Mouse (Mus musculus) kidney, embryonic 16.5 days (tissue): ENCODE measurements around the gene Plekhm2. TPM values are rescaled to one million over a fixed set of nuclear protein-coding genes. Genes with fewer than 3 reads are reported as not detected.

ENCODE experiments used
- ATAC-seq: fragments of 200-750 bp; cut with Nextera tagmentation; 2 replicates; pipeline ENCODE4 v1.8.0; 2017; ENCODE audit warnings: moderate TSS enrichment; ENCODE audit not compliant: low FRiP score, low TSS enrichment
- H3K27ac ChIP-seq: fragments of 300-500 bp; sonication (generic); 2 replicates; pipeline ENCODE4 v1.5.1; 2014; ENCODE audit warnings: low read length
- H3K27me3 ChIP-seq: fragments of 300-500 bp; sonication (generic); 2 replicates; pipeline ENCODE4 v1.6.1; 2014; ENCODE audit warnings: low read length, control low read depth, mixed read lengths; ENCODE audit not compliant: insufficient read depth
- H3K36me3 ChIP-seq: fragments of 300-500 bp; sonication (generic); 2 replicates; pipeline ENCODE4 v1.6.1; 2014; ENCODE audit warnings: low read length, control low read depth, mixed read lengths; ENCODE audit not compliant: insufficient read depth
- H3K4me1 ChIP-seq: fragments of 300-500 bp; sonication (generic); 2 replicates; pipeline ENCODE4 v1.6.1; 2014; ENCODE audit warnings: low read length, control low read depth, mixed read lengths; ENCODE audit not compliant: insufficient read depth
- H3K4me2 ChIP-seq: fragments of 300-500 bp; sonication (generic); replicated peaks from 2 replicates; pipeline ENCODE4 v1.6.1; 2014; ENCODE audit warnings: low read depth, low read length
- H3K4me3 ChIP-seq: fragments of 300-500 bp; sonication (generic); 2 replicates; pipeline ENCODE4 v1.5.1; 2014; ENCODE audit warnings: mild to moderate bottlenecking, low read length
- H3K9ac ChIP-seq: fragments of 300-500 bp; sonication (generic); replicated peaks from 2 replicates; pipeline ENCODE4 v1.6.1; 2014; ENCODE audit warnings: low read length
- H3K9me3 ChIP-seq: fragments of 300-500 bp; sonication (generic); 2 replicates; pipeline ENCODE4 v1.6.1; 2016; ENCODE audit warnings: low read length, control low read depth
- WGBS: fragments of 180-500 bp; shearing (Covaris S2); extraction: QIAGEN DNeasy Blood & Tissue Kit; methylation state at CpG from one replicate; pipeline ENCODE4 v1.1.7; 2014; 5-methylcytosine and 5-hydroxymethylcytosine counted together
- polyA plus RNA-seq: library from polyadenylated mRNA; unstranded; fragments of >200 nt; fragmentation: Nextera tagmentation; extraction: Ambion mirVana; gene quantifications from 2 replicates; pipeline ENCODE4 v1.2.1, GENCODE M21; 2015

The Plekhm2 gene
- polyA plus RNA-seq, 1 experiment from 2014 or later, result 6.4 TPM

DNA sequence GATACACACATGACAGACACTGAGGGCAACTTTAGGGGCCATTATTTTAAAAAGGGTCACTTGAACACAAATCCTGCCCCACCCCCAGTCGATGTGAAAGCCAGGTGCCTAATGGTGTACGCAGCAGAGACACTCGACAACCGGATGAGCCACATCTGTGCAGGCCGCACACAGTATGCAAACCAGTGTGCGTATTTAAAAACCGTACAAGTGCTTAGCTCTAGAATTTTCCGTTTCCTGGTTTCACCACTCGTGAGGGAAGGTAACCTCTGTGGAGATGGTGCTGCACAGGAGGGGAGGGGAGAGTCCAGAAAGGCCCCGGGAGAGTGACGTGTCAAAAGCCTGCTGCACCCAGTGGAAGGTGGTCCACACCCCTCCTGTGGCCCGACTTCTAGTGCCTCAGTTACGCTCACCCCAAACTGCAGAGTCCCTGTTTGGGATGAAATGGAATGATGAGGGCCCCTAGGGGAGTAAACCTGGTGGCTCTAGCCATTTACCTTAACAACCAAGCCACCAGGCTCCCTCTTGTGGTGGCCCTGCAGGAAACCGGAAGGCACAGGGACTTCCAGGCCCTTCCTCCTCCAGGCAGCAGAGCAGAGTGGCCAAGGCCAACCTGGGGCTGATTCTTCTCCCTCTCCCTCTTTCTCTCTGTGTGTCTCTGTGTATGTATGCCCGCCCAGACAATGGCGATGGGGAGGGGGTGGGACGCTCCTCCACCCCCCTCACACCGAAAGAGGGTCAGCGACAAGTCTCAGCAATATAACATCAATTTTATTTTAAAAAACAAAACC, 39.5 kb downstream of the Plekhm2 start:
- Histone ChIP-seq H3K27ac (no peak overlapping the region), H3K4me2 (no peak overlapping the region), H3K9ac (no peak overlapping the region), H3K4me1 (peaks cover 5% of the 10 kb centered on the region), H3K4me3 (no peak overlapping the region), H3K36me3 (peaks cover 37% of the 10 kb centered on the region), H3K9me3 (no peaks in the 10 kb centered on the region), H3K27me3 (no peaks in the 10 kb centered on the region)
- WGBS, result 77% methylated on average over 19 of the region's 19 CpGs
- 0 out of 2 replicates have a peak, but pooled peaks have one; percentile 10 for ATAC-seq

DNA sequence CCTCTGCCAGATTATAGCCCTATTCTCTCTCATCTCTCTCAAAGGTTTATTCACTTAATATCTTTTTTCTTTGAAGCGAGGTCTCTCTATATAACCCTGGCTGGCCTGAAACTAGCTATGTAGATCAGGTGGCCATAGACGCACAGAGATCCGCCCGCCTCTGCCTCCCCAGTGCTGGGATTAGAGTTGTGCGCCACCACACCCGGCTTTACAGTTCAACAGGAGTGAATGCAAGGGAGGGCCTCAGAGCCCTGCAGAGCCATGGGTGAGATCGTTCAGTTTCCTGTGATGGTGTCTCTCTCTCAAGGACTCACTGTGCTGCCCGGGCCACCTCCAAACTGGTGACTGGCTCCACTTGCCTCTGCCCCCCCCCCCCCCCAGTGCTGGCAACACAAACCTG, 40.6 kb downstream of the Plekhm2 start:
- Histone ChIP-seq H3K4me3 (no peak overlapping the region), H3K36me3 (peaks cover 28% of the 10 kb centered on the region), H3K9me3 (no peaks in the 10 kb centered on the region), H3K9ac (no peak overlapping the region), H3K27ac (peak overlapping the region; percentile 55), H3K4me1 (peaks cover 6% of the 10 kb centered on the region), H3K4me2 (no peak overlapping the region), H3K27me3 (no peaks in the 10 kb centered on the region)
- 96% methylated on average over 8 of the region's 8 CpGs for WGBS
- ATAC-seq, result no peak

DNA sequence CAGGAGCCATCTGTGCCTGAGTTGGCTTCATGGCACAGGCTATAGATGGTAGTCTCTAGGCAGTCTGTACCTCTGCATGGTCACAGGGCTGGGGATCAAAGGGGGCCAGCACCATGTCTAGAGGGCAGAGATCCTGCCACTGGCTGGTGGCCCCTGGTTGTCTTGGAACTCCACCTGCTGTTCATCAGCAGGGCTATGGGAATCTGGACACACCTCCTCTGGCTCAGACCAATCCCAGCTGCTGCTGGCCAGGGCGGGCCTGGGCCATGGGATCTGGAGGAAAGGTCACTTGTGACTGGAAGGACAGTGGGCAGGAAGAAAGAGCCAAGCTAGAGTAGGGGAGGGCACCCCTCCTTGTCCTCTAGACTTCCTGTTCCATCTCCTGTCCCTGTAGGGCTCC, 41.0 kb downstream of the Plekhm2 start, which contains the start of gene Slc25a34:
TSS of gene Slc25a34 (minus strand) at position 156 of the 400 bp plus-strand sequence.
- H3K9ac ChIP-seq, result no peak within 1 kb of the TSS
- WGBS, result 24% methylated on average over 1 of the region's 1 CpGs
- H3K9me3 ChIP-seq, result no peaks in the 10 kb centered on the region
- H3K4me3 ChIP-seq, result no peak within 1 kb of the TSS
- no peak within 1 kb of the TSS for H3K4me2 ChIP-seq
- H3K27ac ChIP-seq, result peak within 1 kb of the TSS; percentile 55
- peaks cover 10% of the 10 kb centered on the region for H3K4me1 ChIP-seq
- H3K36me3 ChIP-seq, result peaks cover 23% of the 10 kb centered on the region
- ATAC-seq, result peak; percentile 74
- H3K27me3 ChIP-seq, result no peaks in the 10 kb centered on the region

GRCm38 (mm10) chr4:141623037-141623436, 41.7 kb downstream of the Plekhm2 start:
- H3K9ac ChIP-seq, result no peak overlapping the region
- WGBS, result 87% methylated on average over 11 of the region's 11 CpGs
- H3K4me2 ChIP-seq, result no peak overlapping the region
- no peak for ATAC-seq
- H3K27ac ChIP-seq, result no peak overlapping the region
- peaks cover 12% of the 10 kb centered on the region for H3K4me1 ChIP-seq
- no peaks in the 10 kb centered on the region for H3K9me3 ChIP-seq
- H3K27me3 ChIP-seq, result no peaks in the 10 kb centered on the region
- H3K36me3 ChIP-seq, result peaks cover 17% of the 10 kb centered on the region
- H3K4me3 ChIP-seq, result no peak overlapping the region

- peaks cover 12% of the 10 kb centered on the region; the same call in 1 of the 2 replicates for H3K36me3 ChIP-seq
- no peaks in the 10 kb centered on the region for H3K9me3 ChIP-seq
- H3K27ac ChIP-seq, result no peak overlapping the region
- no peak overlapping the region for H3K4me2 ChIP-seq
- WGBS, result 65% methylated on average over 5 of the region's 5 CpGs
- H3K9ac ChIP-seq, result no peak overlapping the region
- ATAC-seq, result no peak
- no peak overlapping the region for H3K4me3 ChIP-seq
- peaks cover 17% of the 10 kb centered on the region for H3K4me1 ChIP-seq
- no peaks in the 10 kb centered on the region for H3K27me3 ChIP-seq
These were observed 42.1 kb downstream of the Plekhm2 start for GRCm38 (mm10) chr4:141622580-141622979.

GRCm38 (mm10) chr4:141622091-141622490, 42.6 kb downstream of the Plekhm2 start:
- H3K36me3 ChIP-seq, result peaks cover 9% of the 10 kb centered on the region; the same call in 1 of the 2 replicates
- no peak overlapping the region for H3K4me2 ChIP-seq
- ATAC-seq, result no peak
- peaks cover 22% of the 10 kb centered on the region for H3K4me1 ChIP-seq
- no peaks in the 10 kb centered on the region for H3K27me3 ChIP-seq
- no peak overlapping the region for H3K9ac ChIP-seq
- WGBS, result 84% methylated on average over 8 of the region's 8 CpGs
- H3K27ac ChIP-seq, result no peak overlapping the region
- H3K4me3 ChIP-seq, result no peak overlapping the region
- H3K9me3 ChIP-seq, result no peaks in the 10 kb centered on the region

DNA sequence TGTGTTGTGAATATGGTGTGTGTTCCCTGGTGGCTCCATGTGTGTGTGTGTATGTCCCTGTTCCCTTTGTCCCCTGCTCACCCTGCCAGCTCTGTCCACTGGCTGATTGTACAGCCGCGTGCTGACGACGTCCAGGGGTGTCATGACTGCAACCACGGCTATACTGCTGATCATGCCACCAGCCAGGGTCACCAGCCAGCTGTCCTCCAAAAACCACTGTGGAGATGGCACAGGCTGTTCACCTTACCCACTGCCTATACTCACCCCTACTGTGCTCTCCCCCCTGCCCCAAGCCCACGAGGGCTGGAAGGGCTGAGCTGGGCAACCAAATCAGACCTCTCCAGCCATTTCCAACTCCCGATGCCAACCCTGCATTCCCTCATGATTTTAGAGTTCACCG, 43.4 kb downstream of the Plekhm2 start:
- no peak overlapping the region for H3K9ac ChIP-seq
- no peak overlapping the region for H3K4me2 ChIP-seq
- no peak overlapping the region for H3K27ac ChIP-seq
- no peak for ATAC-seq
- 82% methylated on average over 8 of the region's 8 CpGs for WGBS
- H3K4me1 ChIP-seq, result peaks cover 22% of the 10 kb centered on the region
- H3K9me3 ChIP-seq, result no peaks in the 10 kb centered on the region
- no peak overlapping the region for H3K4me3 ChIP-seq
- H3K36me3 ChIP-seq, result peaks cover 2% of the 10 kb centered on the region; the same call in 1 of the 2 replicates
- no peaks in the 10 kb centered on the region for H3K27me3 ChIP-seq

DNA sequence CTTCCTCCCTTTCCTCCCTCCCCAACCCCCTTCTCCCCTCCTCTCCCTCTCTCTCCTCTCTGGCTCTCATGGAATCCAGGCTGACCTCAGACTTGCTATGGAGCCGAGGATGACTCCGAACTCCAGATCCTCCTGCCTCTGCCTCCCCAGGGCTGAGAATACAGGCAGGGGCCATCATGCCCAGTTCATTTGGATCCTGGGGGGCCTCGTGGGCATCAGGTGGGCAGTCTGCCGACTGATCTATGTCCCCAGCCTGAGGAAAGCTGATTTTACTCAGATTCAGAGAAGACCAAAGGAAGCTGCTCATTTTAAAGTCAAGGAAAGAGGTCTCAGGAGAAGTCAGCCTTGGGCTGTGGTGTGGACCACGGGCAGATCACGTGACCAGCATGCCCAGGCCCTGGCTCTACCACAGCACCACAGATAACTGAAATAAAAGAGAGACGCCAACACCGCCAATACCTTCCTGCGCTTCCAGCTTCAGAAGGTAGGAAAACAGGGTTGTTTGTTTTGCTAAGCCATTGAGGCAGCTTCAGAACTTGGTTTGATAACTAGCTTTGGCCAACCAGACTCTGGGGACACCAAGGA, 45.3 kb downstream of the Plekhm2 start:
- no peak overlapping the region for H3K9ac ChIP-seq
- H3K9me3 ChIP-seq, result no peaks in the 10 kb centered on the region
- no peak overlapping the region for H3K4me3 ChIP-seq
- ATAC-seq, result no peak
- no peaks in the 10 kb centered on the region for H3K36me3 ChIP-seq
- H3K4me2 ChIP-seq, result no peak overlapping the region
- peaks cover 22% of the 10 kb centered on the region for H3K4me1 ChIP-seq
- no peak overlapping the region for H3K27ac ChIP-seq
- no peaks in the 10 kb centered on the region for H3K27me3 ChIP-seq
- WGBS, result 86% methylated on average over 9 of the region's 9 CpGs

- H3K27ac ChIP-seq, result no peak within 1 kb of the TSS
- H3K9me3 ChIP-seq, result no peaks in the 10 kb centered on the region
- peaks cover 19% of the 10 kb centered on the region for H3K4me1 ChIP-seq
- H3K27me3 ChIP-seq, result no peaks in the 10 kb centered on the region
- H3K36me3 ChIP-seq, result no peaks in the 10 kb centered on the region
- 20% methylated on average over 19 of the region's 20 CpGs for WGBS
- peak within 1 kb of the TSS; percentile 61 for H3K4me2 ChIP-seq
- 0 out of 2 replicates have a peak, but pooled peaks have one; percentile 6 for ATAC-seq
- peak within 1 kb of the TSS; percentile 43 for H3K4me3 ChIP-seq
- H3K9ac ChIP-seq, result peak within 1 kb of the TSS; percentile 66
These were observed 46.0 kb downstream of the Plekhm2 start, which contains the start of gene Tmem82 for GRCm38 (mm10) chr4:141618565-141619243. Tmem82 (minus strand) TSS chr4:141618633.
